Mouse (Mus musculus) midbrain, embryonic 16.5 days (tissue): ENCODE results near the gene Usp2. TPM values are rescaled to one million over a fixed set of nuclear protein-coding genes. Genes with fewer than 3 reads are reported as not detected.

ENCODE experiments used
- ATAC-seq: fragments of 200-750 bp; cut with Nextera tagmentation; 2 replicates; pipeline ENCODE4 v1.8.0; 2017; ENCODE audit warnings: moderate TSS enrichment
- H3K27ac ChIP-seq: fragments of 300-500 bp; sonication (generic); 2 replicates; pipeline ENCODE4 v1.5.1; 2014; ENCODE audit warnings: mild to moderate bottlenecking, low read length, mixed read lengths
- H3K27me3 ChIP-seq: fragments of 300-500 bp; sonication (generic); 2 replicates; pipeline ENCODE4 v1.6.1; 2014; ENCODE audit warnings: low read depth, low read length, mixed read lengths; ENCODE audit not compliant: control insufficient read depth, insufficient read depth
- H3K36me3 ChIP-seq: fragments of 300-500 bp; sonication (generic); 2 replicates; pipeline ENCODE4 v1.6.1; 2014; ENCODE audit warnings: mild to moderate bottlenecking, low read length, moderate library complexity, mixed read lengths; ENCODE audit not compliant: control insufficient read depth, insufficient read depth
- H3K4me1 ChIP-seq: fragments of 300-500 bp; sonication (generic); 2 replicates; pipeline ENCODE4 v1.6.1; 2014; ENCODE audit warnings: mild to moderate bottlenecking, low read length, mixed read lengths; ENCODE audit not compliant: control insufficient read depth, insufficient read depth
- H3K4me2 ChIP-seq: fragments of 300-500 bp; sonication (generic); 2 replicates; pipeline ENCODE4 v1.6.1; 2014; ENCODE audit warnings: mild to moderate bottlenecking, low read length, mixed read lengths
- H3K4me3 ChIP-seq: fragments of 300-500 bp; sonication (generic); 2 replicates; pipeline ENCODE4 v1.5.1; 2014; ENCODE audit warnings: low read depth, mild to moderate bottlenecking, low read length, moderate library complexity, mixed read lengths
- H3K9ac ChIP-seq: fragments of 300-500 bp; sonication (generic); 2 replicates; pipeline ENCODE4 v1.6.1; 2014; ENCODE audit warnings: low read depth, low read length, mixed read lengths
- H3K9me3 ChIP-seq: fragments of 300-500 bp; sonication (generic); replicated peaks from 2 replicates; pipeline ENCODE4 v1.6.1; 2014; ENCODE audit warnings: mild to moderate bottlenecking, low read length, mixed read lengths; ENCODE audit not compliant: control insufficient read depth, poor library complexity, severe bottlenecking
- WGBS: fragments of 180-500 bp; shearing (Covaris S2); extraction: QIAGEN DNeasy Blood & Tissue Kit; methylation state at CpG from one replicate; pipeline ENCODE4 v1.1.7; 2014; 5-methylcytosine and 5-hydroxymethylcytosine counted together
- polyA plus RNA-seq: library from polyadenylated mRNA; unstranded; fragments of >200 nt; fragmentation: Nextera tagmentation; extraction: Ambion mirVana; gene quantifications from 2 replicates; pipeline ENCODE4 v1.2.1, GENCODE M21; 2015

Gene Usp2
- polyA plus RNA-seq, 1 experiment from 2014 or later, result 9.7 TPM

GRCm38 (mm10) chr9:44094737-44095136, 27.9 kb downstream of the Usp2 start:
- H3K4me1 ChIP-seq, result peaks cover 9% of the 10 kb centered on the region
- no peak overlapping the region for H3K4me3 ChIP-seq
- H3K27ac ChIP-seq, result no peak overlapping the region
- H3K4me2 ChIP-seq, result no peak overlapping the region
- no peaks in the 10 kb centered on the region for H3K9me3 ChIP-seq
- 85% methylated on average over 3 of the region's 3 CpGs for WGBS
- ATAC-seq, result no peak
- H3K27me3 ChIP-seq, result no peaks in the 10 kb centered on the region
- H3K9ac ChIP-seq, result no peak overlapping the region
- no peaks in the 10 kb centered on the region for H3K36me3 ChIP-seq

GRCm38 (mm10) chr9:44095781-44096180, 29.0 kb downstream of the Usp2 start:
- H3K4me2 ChIP-seq, result no peak overlapping the region
- no peak overlapping the region for H3K9ac ChIP-seq
- no peak overlapping the region for H3K4me3 ChIP-seq
- peaks cover 9% of the 10 kb centered on the region for H3K4me1 ChIP-seq
- H3K36me3 ChIP-seq, result no peaks in the 10 kb centered on the region
- H3K9me3 ChIP-seq, result no peaks in the 10 kb centered on the region
- ATAC-seq, result no peak
- no peak overlapping the region for H3K27ac ChIP-seq
- WGBS, result 88% methylated on average over 9 of the region's 9 CpGs
- no peaks in the 10 kb centered on the region for H3K27me3 ChIP-seq

GRCm38 (mm10) chr9:44096536-44096935, 29.7 kb downstream of the Usp2 start:
- H3K4me3 ChIP-seq, result no peak overlapping the region
- ATAC-seq, result peak; percentile 75
- peak overlapping the region; percentile 50; the same call in 1 of the 2 replicates for H3K27ac ChIP-seq
- WGBS, result 8% methylated on average over 9 of the region's 9 CpGs
- peaks cover 9% of the 10 kb centered on the region for H3K4me1 ChIP-seq
- H3K36me3 ChIP-seq, result no peaks in the 10 kb centered on the region
- no peak overlapping the region for H3K9ac ChIP-seq
- no peaks in the 10 kb centered on the region for H3K9me3 ChIP-seq
- no peaks in the 10 kb centered on the region for H3K27me3 ChIP-seq
- no peak overlapping the region for H3K4me2 ChIP-seq

GRCm38 (mm10) chr9:44101490-44101889, 34.7 kb downstream of the Usp2 start, which contains the start of gene Mfrp:
Gene Mfrp (plus strand): TSS chr9:44101729.
- Histone ChIP-seq H3K9me3 (no peaks in the 10 kb centered on the region), H3K4me3 (no peak within 1 kb of the TSS), H3K4me1 (peaks cover 4% of the 10 kb centered on the region), H3K27me3 (no peaks in the 10 kb centered on the region), H3K27ac (no peak within 1 kb of the TSS), H3K4me2 (no peak within 1 kb of the TSS), H3K9ac (no peak within 1 kb of the TSS), H3K36me3 (no peaks in the 10 kb centered on the region)
- no peak for ATAC-seq
- 36% methylated on average over 9 of the region's 9 CpGs for WGBS

- no peaks in the 10 kb centered on the region for H3K9me3 ChIP-seq
- peaks cover 29% of the 10 kb centered on the region for H3K4me1 ChIP-seq
- no peaks in the 10 kb centered on the region for H3K36me3 ChIP-seq
- no peak overlapping the region for H3K27ac ChIP-seq
- H3K27me3 ChIP-seq, result no peaks in the 10 kb centered on the region
- 94% methylated on average over 7 of the region's 7 CpGs for WGBS
- H3K4me3 ChIP-seq, result no peak overlapping the region
- ATAC-seq, result no peak
- H3K9ac ChIP-seq, result no peak overlapping the region
- H3K4me2 ChIP-seq, result no peak overlapping the region
Observed at GRCm38 (mm10) chr9:44104881-44105280, 38.1 kb downstream of the Usp2 start.

- Histone ChIP-seq H3K9ac (no peak overlapping the region), H3K4me3 (no peak overlapping the region), H3K4me2 (no peak overlapping the region), H3K27me3 (no peaks in the 10 kb centered on the region), H3K27ac (no peak overlapping the region), H3K9me3 (no peaks in the 10 kb centered on the region), H3K4me1 (peaks cover 38% of the 10 kb centered on the region), H3K36me3 (no peaks in the 10 kb centered on the region)
- 90% methylated on average over 10 of the region's 10 CpGs for WGBS
- no peak for ATAC-seq
Observed at GRCm38 (mm10) chr9:44105781-44106180, 39.0 kb downstream of the Usp2 start.

GRCm38 (mm10) chr9:44106182-44106581, 39.4 kb downstream of the Usp2 start:
- Histone ChIP-seq H3K9me3 (no peaks in the 10 kb centered on the region), H3K4me2 (no peak overlapping the region), H3K27me3 (no peaks in the 10 kb centered on the region), H3K9ac (no peak overlapping the region), H3K4me3 (no peak overlapping the region), H3K4me1 (peaks cover 38% of the 10 kb centered on the region), H3K27ac (no peak overlapping the region), H3K36me3 (no peaks in the 10 kb centered on the region)
- 91% methylated on average over 7 of the region's 7 CpGs for WGBS
- no peak for ATAC-seq

- ATAC-seq, result no peak
- no peak overlapping the region for H3K4me2 ChIP-seq
- no peak overlapping the region for H3K9ac ChIP-seq
- H3K27me3 ChIP-seq, result no peaks in the 10 kb centered on the region
- H3K36me3 ChIP-seq, result no peaks in the 10 kb centered on the region
- H3K4me3 ChIP-seq, result no peak overlapping the region
- peak overlapping the region; percentile 19 for H3K27ac ChIP-seq
- WGBS, result 48% methylated on average over 4 of the region's 4 CpGs
- H3K9me3 ChIP-seq, result no peaks in the 10 kb centered on the region
- H3K4me1 ChIP-seq, result peaks cover 38% of the 10 kb centered on the region
Observed at GRCm38 (mm10) chr9:44106596-44106995, 39.8 kb downstream of the Usp2 start.

GRCm38 (mm10) chr9:44107110-44107509, 40.3 kb downstream of the Usp2 start, which contains the start of gene C1qtnf5:
Gene C1qtnf5 (plus strand): TSS chr9:44107245.
- 18% methylated on average over 8 of the region's 8 CpGs for WGBS
- peak within 1 kb of the TSS; percentile 7; the same call in 1 of the 2 replicates for H3K4me3 ChIP-seq
- H3K27ac ChIP-seq, result peak within 1 kb of the TSS; percentile 58
- no peaks in the 10 kb centered on the region for H3K36me3 ChIP-seq
- no peaks in the 10 kb centered on the region for H3K27me3 ChIP-seq
- 0 out of 2 replicates have a peak within 1 kb of the TSS, but pooled peaks have one; percentile 15 for H3K9ac ChIP-seq
- no peaks in the 10 kb centered on the region for H3K9me3 ChIP-seq
- peak; percentile 59 for ATAC-seq
- H3K4me1 ChIP-seq, result peaks cover 38% of the 10 kb centered on the region
- peak within 1 kb of the TSS; percentile 37 for H3K4me2 ChIP-seq
